ENCODE assay signal across 15 mouse cellular contexts in the genomic region with DNA sequence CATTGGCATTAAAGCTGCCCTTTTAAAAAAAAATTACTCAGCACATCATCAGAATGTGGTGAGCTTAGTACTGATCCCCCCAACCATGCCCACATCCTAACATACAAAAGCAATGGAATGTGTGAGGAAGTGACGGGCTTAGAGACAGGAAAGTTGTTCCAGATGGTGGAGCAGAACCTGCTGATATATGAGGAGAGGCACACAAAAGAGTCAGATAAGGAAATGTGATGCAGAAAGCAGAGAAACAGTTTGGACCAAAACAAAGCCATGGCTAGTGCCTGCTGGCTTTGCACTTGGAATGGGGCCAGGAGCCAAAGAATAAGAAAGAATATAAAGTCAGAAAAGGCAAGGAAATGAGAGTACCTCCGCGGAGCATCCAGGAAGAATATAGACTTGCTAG.
DNase-seq lines count a peak whose midpoint lies in the region; ATAC-seq and TF ChIP-seq lines count a peak whose summit lies in the region.
"Had no signal": no experiment of that assay in that cellular context is flagged by ENCODE, and none has a peak within 500 bp of the region (broad histone marks: within the 10 kb centered on the region; RNA-seq: fewer than 3 reads in every experiment).

No protein-coding gene starts in this region.

- H3K4me1 ChIP-seq in heart, embryonic 11.5 days (ENCODE audit: control insufficient read depth, insufficient read depth, low read length): no peaks in the 10 kb centered on the region; the same call in 1 of the 2 replicates
- H3K4me1 ChIP-seq in lung, embryonic 14.5 days (ENCODE audit: insufficient read depth): no peaks in the 10 kb centered on the region
- H3K4me1 ChIP-seq in heart, postnatal 0 days (ENCODE audit: control insufficient read depth, insufficient read depth): no peaks in the 10 kb centered on the region
- H3K4me1 ChIP-seq: forebrain, embryonic 12.5 days; lung, embryonic 15.5 days; neural tube, embryonic 12.5 days had no signal

- H3K27ac ChIP-seq in heart, embryonic 11.5 days (ENCODE audit: low read depth, low read length): no peak overlapping the region
- H3K27ac ChIP-seq in lung, embryonic 14.5 days (ENCODE audit: low read depth): no peak overlapping the region
- no peak overlapping the region for H3K27ac ChIP-seq in heart, postnatal 0 days (ENCODE audit: low read depth)
- H3K27ac ChIP-seq: forebrain, embryonic 12.5 days; lung, embryonic 15.5 days; neural tube, embryonic 12.5 days had no signal

- H3K9ac ChIP-seq in heart, embryonic 11.5 days (ENCODE audit: low read depth, low read length): no peak overlapping the region
- H3K9ac ChIP-seq in lung, embryonic 14.5 days: no peak overlapping the region
- H3K9ac ChIP-seq in heart, postnatal 0 days (replicated peaks; ENCODE audit: low read depth, low read length): no peak overlapping the region
- H3K9ac ChIP-seq: forebrain, embryonic 12.5 days; lung, embryonic 15.5 days; neural tube, embryonic 12.5 days had no signal

- H3K4me2 ChIP-seq in heart, embryonic 11.5 days: no peak overlapping the region
- H3K4me2 ChIP-seq in lung, embryonic 14.5 days: no peak overlapping the region
- no peak overlapping the region for H3K4me2 ChIP-seq in heart, postnatal 0 days (ENCODE audit: low read depth, low read length)
- H3K4me2 ChIP-seq: forebrain, embryonic 12.5 days; lung, embryonic 15.5 days; neural tube, embryonic 12.5 days had no signal

- WGBS in heart, embryonic 11.5 days (ENCODE audit: insufficient replicate concordance): 61% methylated on average over 3 of the region's 3 CpGs
- WGBS in lung, embryonic 14.5 days: 38% methylated on average over 3 of the region's 3 CpGs
- WGBS in heart, postnatal 0 days: 47% methylated on average over 3 of the region's 3 CpGs

- TF ChIP-seq CTCF in lung, embryonic 14.5 days (IDR thresholded peaks at IDR 0.05; ENCODE audit: low read depth): no peak
- no peak for TF ChIP-seq CTCF in heart, postnatal 0 days (IDR thresholded peaks at IDR 0.05; ENCODE audit: low read depth)

- no peaks in the 10 kb centered on the region for H3K36me3 ChIP-seq in heart, embryonic 11.5 days (ENCODE audit: control insufficient read depth, insufficient read depth, low read length)
- H3K36me3 ChIP-seq in lung, embryonic 14.5 days (ENCODE audit: insufficient read depth): no peaks in the 10 kb centered on the region
- no peaks in the 10 kb centered on the region for H3K36me3 ChIP-seq in heart, postnatal 0 days (replicated peaks; ENCODE audit: control insufficient read depth, insufficient read depth, low read length)
- H3K36me3 ChIP-seq: forebrain, embryonic 12.5 days; lung, embryonic 15.5 days; neural tube, embryonic 12.5 days had no signal

- intact Hi-C loops in heart, postnatal 14 days (cut with DNase I): no loop called here

- H3K4me3 ChIP-seq in heart, embryonic 11.5 days (ENCODE audit: low read depth, low read length): no peak overlapping the region
- no peak overlapping the region for H3K4me3 ChIP-seq in lung, embryonic 14.5 days (ENCODE audit: low read depth, low read length)
- no peak overlapping the region for H3K4me3 ChIP-seq in heart, postnatal 0 days (ENCODE audit: low read depth, low read length)
- H3K4me3 ChIP-seq: forebrain, embryonic 12.5 days; lung, embryonic 15.5 days; neural tube, embryonic 12.5 days had no signal

- H3K27me3 ChIP-seq in heart, embryonic 11.5 days (ENCODE audit: control insufficient read depth, insufficient read depth, low read length): no peaks in the 10 kb centered on the region
- H3K27me3 ChIP-seq in lung, embryonic 14.5 days (ENCODE audit: insufficient read depth, low read length): no peaks in the 10 kb centered on the region
- no peaks in the 10 kb centered on the region for H3K27me3 ChIP-seq in heart, postnatal 0 days (ENCODE audit: control insufficient read depth, insufficient read depth, low read length)
- H3K27me3 ChIP-seq: forebrain, embryonic 12.5 days; lung, embryonic 15.5 days; neural tube, embryonic 12.5 days had no signal

- peak; percentile 64 for ATAC-seq in heart, embryonic 11.5 days (replicated peaks; ENCODE audit: insufficient number of reproducible peaks, low FRiP score, low TSS enrichment)
- no peak for ATAC-seq in lung, embryonic 14.5 days (ENCODE audit: insufficient read depth)
- peak; percentile 64 for ATAC-seq in heart, postnatal 0 days (ENCODE audit: insufficient read depth, low read depth)

- H3K9me3 ChIP-seq in heart, embryonic 11.5 days (replicated peaks; ENCODE audit: control insufficient read depth, low read length): no peaks in the 10 kb centered on the region
- H3K9me3 ChIP-seq in lung, embryonic 14.5 days (ENCODE audit: low read depth, low read length): no peaks in the 10 kb centered on the region
- H3K9me3 ChIP-seq in heart, postnatal 0 days (replicated peaks; ENCODE audit: control insufficient read depth, low read length): no peaks in the 10 kb centered on the region
- H3K9me3 ChIP-seq: forebrain, embryonic 12.5 days; lung, embryonic 15.5 days; neural tube, embryonic 12.5 days had no signal

- TF ChIP-seq EP300 in heart, postnatal 0 days (IDR thresholded peaks at IDR 0.05; ENCODE audit: low read depth): no peak

- no peak for DNase-seq in heart, postnatal 14 days
- peak; percentile 59 for DNase-seq in lung, embryonic 14.5 days
- no peak for DNase-seq in lung, postnatal 25 days (ENCODE audit: low spot score)
- peak; percentile 5 for DNase-seq in heart, postnatal 0 days (ENCODE audit: low spot score)
- peak; percentile 11 for DNase-seq in mesoderm, embryonic 11.5 days (ENCODE audit: low read depth, low spot score)
- no peak for DNase-seq in urinary bladder, adult 2 months (ENCODE audit: low spot score)
- no peak for DNase-seq in c-Kit-positive CD71-positive TER-119-positive erythroid progenitor cells, embryonic 14.5 days (ENCODE audit: low spot score)
- DNase-seq: adrenal gland, adult 2 months; cerebellum, adult 9-10 months; kidney, adult 9 months; left cerebral cortex, postnatal 4 days had no signal

Comparison
In these comparisons a context has a peak if more than half of its experiments do, and no peak if none do; other contexts are left out.
1. DNase-seq: peak in lung, embryonic 14.5 days (single experiment), heart, postnatal 0 days (single experiment) and mesoderm, embryonic 11.5 days (single experiment); none in heart, postnatal 14 days (0 of 2), lung, postnatal 25 days (single experiment), urinary bladder, adult 2 months (single experiment) and c-Kit-positive CD71-positive TER-119-positive erythroid progenitor cells, embryonic 14.5 days (single experiment).